Mouse (Mus musculus) mature B cell (primary cell): Measurements from ENCODE around the gene Clic4.
"Not testable (repeated sequence)": the region's sequence is repeated elsewhere in the genome, so short reads cannot be mapped to it uniquely, and the experiment has no call there.

Experiments
- in situ Hi-C: fragments of 300-500 bp; cut with MboI; formaldehyde crosslinking; loops from 2 replicates; pipeline ENCODE4 v1.14.3; 2019

Clic4 gene

DNA sequence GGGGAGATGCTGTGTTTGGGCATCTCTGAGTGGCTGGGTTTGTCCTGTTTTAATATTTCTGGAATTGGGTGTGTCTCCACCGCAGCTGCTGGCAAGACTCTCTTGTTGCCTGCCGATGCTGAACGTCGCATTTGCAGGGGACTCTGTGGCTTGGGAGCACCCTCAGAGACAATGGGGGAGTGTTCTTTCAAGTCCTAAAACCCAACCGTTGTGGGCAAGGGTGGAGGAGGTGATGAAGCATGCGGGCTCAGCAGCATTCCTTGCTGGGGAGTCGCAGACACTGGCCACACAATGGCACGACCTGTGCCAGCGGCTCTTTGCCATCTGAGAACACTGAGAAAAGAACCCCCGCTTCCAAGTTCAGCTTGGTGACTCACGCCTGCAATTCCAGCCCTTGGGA is 81.0 kb downstream of the Clic4 start:
- in situ Hi-C loops: no loop called here

DNA sequence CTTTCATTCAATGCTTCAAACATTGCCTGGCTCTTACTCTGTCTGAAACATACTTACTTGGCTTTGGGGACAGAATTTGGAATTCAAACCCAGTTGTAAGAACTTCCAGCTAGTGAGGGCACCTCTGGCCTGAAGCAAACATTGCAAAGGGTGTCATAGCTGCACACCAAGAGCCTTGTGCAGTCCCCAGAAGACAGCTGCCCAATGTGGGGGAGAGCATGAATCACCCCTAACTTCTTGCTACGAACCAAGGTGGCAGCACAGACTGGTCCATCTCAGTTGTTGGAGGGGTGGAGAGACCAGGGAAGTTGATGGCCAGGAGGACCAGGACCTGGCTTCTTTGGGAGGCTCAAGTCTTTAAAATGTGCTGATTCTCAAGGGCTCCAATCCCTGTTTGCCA is 81.4 kb downstream of the Clic4 start:
- in situ Hi-C loops: no loop called here

DNA sequence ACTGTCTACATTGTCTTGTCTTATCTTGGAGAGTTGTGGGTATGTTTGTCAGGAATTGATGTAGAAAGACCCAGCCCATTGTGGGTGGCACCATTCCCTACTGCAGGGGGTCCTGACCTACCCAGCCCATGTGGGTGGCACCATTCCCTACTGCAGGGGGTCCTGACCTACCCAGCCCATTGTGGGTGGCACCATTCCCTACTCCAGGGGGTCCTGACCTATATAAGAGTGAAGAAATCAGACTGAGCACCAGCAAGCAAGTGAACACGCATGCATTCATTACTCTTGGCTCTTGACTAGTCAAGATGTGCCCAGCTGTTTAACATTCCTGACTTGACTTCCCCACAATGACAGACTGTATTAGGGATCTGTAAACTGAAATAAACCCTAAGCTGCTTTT is 82.2 kb downstream of the Clic4 start:
- in situ Hi-C loops: no loop called here

DNA sequence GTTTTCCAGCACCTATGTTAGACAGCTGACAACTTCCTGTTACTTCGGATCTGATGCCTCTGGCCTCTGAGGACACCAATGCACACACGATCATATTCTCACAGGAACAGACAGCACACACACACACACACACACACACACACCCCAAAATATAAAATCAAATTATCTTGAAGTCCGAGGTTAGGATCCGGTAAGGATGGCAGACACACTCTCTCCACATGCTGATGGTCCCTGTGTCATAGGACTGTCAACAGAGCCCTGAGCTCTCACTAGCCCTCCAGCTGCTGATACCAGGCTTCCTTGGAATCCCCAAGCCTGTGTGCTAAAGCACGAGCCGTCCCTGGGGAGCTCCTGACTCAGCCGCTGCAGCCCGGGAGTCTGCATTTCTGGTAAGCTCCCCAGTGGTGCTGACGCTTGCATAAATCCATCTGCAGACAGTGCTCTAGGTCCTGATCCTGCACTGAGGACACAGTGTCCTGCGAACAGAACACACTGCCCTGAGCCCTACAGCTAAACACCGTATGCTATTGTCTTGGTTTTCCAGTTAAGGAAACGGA is 83.1 kb downstream of the Clic4 start:
- in situ Hi-C loops: no loop called here

DNA sequence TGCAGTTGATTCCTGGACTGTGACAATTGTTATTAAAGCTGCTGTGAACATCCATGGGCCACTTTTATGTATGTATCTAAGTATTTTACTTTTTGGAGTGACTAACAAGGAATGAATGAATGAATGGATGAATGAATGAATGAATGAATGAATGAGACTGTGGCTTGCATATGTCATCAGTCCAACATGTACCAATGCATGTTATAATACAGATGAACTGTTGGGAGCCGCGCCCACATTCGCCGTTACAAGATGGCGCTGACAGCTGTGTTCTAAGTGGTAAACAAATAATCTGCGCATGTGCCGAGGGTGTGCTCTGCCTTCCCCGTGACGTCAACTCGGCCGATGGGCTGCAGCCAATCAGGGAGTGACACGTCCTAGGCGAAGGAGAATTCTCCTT is 88.3 kb downstream of the Clic4 start:
- in situ Hi-C loops: not testable (repeated sequence)

DNA sequence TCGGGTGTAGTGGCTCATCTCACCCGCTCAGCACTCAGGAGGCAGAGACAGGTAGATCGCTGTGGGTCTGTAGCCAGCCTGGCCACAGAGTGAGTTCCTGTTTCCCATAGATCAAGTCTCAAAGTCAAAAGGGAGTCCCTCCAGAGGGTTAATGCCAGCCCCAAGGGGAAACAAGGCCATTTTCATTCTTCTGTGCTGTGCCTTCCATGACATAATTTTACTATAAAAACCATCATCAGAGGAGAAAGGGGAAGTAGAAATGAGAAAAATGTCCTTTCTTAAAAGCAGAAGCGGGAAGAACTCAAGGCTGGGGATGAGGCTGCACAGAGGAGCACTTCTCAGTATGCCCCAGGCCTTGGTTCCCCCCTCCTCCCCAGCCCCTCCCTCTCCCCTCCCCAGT is 90.8 kb downstream of the Clic4 start:
- in situ Hi-C loops: no loop called here

DNA sequence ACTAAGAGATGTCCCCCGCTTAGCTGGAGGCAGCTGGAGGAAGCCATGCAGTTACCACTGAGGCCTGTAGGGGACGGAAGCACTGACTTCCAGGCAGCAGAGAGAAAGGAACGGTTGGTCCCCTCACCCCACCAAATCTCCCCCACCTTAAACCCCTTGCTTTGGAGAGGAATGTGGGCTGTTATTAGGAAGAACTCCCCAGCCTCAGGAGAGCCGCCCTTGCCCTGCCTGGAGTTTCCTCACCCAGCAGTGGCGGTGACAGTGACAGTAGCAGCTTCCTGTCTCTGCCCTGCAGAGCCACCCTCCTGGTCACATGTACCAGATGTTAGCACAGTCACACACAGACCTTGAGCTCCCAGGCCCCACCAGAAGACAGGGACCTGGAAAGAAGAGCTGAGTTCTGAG is 93.5 kb downstream of the Clic4 start:
- in situ Hi-C loops: no loop called here

DNA sequence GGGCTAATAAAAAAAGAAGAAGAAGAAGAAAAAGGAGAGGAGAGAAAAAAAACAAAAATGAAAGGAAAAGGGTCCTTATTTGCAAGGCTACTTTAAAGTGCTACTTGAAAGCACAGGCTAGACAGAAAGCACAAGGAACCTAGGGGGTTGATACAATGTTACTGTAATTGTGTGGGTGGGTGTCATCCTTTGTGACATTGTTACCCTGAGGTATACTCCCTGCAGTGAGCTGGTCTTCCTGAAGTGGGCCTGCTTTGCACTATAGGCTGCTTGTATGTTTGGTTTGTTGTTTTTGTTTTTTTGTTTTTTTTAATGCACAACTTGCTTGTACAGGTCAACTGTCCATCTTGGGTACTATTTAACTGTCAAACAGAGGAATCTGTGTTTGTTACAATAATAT is 95.0 kb downstream of the Clic4 start:
- in situ Hi-C loops: no loop called here

DNA sequence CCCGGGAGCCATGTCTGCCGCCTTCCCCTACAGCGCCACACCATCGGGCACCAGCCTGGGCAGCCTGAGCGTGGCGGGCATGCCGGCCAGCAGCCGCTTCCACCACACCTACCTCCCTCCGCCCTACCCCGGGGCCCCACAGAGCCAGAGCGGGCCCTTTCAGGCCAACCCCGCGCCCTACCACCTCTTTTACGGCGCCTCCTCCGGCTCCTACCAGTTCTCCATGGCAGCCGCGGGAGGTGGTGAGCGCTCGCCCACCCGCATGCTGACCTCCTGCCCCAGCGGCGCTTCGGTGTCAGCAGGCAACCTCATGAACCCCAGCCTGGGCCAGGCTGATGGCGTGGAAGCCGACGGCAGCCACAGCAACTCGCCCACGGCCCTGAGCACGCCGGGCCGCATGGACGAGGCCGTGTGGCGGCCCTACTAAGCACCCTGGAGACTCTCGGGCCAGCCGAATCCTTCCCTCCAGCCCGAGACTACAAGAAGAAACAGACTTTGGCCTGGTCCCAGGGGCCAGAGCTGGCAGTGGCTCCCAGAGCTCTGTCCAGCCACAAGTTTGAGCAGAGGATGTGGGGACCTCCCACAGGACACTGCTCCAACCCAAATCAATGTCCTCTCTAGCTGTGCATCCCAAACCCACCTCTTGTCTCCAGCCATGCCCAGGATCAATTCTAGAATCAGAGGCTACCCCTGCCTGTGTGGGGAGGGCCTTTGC is 97.1 kb downstream of the Clic4 start:
- in situ Hi-C loops: no loop called here

DNA sequence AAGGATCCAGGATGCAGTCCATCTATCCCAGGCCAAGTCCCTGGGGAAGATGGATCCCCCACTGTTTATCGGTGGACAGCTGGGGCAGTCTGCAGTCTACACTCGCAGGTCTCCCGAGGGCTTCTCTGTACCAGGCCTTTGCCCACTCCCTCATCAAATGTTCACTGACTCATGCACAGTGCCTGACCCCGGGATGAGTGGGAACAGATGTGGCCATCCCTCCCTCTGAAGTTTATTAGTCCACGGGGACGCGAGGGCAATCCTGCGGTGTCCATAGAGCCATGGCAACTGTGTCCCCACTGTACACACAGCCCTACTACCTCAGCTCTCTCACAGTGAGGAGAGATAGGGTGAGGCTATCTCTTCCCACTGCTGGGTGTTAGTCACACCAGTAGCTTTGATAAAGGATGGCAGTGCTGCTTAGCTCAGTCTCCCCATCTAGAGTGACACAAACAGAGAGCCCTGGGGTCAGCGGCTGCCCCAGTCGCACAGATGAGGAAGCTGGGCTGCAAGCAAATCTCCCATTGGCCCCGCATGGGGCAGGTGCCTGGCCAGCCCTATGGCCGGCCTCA is 101.2 kb downstream of the Clic4 start:
- in situ Hi-C loops: no loop called here

DNA sequence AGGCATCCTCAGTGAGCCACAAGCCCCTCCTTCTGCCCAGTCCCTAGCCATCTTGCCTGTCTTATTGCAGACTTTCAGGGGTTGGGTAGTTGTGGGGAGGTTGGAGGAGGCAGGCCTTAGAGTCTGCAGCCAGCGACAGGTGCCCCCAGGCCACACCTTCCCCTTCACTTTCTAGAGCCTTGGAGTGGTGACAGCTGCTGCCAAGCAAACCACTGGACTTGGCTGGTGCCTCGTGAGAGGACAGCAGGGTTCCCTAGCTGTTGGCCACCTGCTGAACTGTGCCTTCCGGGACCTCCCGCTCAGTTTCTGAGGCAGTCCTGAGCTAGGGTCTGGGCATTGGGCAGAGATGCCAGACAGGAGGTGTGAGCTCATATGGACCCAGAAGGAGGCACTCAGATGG is 103.1 kb downstream of the Clic4 start:
- in situ Hi-C loops: no loop called here

DNA sequence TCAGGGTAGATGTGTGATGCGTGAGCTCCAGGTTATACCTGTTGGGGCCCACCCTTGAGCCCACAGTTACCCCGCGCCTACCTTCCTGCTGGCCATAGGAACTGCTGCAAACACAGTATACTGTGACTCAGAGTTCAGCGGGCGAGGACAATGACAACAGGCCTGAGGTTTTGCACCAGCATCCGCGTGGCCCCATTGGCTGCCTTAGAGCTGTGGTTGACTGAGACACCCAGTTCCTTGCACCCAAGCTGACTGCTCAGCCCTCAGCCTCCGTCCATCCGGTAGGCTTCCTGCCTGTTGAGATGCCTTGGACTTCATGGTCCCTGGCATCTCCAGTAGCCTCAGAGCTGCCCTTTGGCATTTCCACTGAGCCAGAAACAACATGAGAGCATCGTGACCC is 103.5 kb downstream of the Clic4 start:
- in situ Hi-C loops: no loop called here

DNA sequence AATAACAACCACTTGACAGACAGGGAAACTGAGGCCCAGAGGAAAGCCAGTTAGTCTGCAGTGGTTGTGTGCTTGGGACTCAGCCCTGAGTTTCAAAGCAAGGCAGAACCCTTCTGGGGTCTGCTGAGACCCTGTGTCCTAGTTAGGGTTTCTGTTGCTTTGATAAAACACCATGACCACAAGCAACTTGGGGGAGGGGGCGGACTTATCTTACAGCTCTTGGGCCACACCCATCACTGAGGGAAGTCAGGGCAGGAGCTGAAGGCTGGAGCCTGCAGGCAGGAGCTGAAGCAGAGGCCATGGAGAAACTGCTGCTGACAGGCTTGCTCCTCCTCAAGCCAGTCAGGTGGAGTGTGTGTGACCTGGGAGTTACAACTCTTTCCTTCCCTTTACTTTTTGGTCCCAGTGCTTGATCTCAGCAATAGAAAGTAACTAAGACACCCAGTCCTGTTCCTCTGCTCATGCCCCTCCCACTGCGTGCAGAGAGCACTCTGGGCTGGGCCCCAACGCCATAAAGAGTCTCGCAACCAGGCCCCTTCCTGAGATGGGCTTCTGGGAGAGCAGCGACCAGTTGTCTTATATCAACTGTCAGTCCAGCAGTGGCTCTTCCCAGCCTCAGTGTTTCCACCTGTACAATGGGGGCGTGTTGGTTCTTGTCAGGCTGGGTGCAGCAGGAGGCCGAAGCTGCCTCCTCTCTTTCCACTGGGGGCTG is 104.6 kb downstream of the Clic4 start:
- in situ Hi-C loops: no loop called here

DNA sequence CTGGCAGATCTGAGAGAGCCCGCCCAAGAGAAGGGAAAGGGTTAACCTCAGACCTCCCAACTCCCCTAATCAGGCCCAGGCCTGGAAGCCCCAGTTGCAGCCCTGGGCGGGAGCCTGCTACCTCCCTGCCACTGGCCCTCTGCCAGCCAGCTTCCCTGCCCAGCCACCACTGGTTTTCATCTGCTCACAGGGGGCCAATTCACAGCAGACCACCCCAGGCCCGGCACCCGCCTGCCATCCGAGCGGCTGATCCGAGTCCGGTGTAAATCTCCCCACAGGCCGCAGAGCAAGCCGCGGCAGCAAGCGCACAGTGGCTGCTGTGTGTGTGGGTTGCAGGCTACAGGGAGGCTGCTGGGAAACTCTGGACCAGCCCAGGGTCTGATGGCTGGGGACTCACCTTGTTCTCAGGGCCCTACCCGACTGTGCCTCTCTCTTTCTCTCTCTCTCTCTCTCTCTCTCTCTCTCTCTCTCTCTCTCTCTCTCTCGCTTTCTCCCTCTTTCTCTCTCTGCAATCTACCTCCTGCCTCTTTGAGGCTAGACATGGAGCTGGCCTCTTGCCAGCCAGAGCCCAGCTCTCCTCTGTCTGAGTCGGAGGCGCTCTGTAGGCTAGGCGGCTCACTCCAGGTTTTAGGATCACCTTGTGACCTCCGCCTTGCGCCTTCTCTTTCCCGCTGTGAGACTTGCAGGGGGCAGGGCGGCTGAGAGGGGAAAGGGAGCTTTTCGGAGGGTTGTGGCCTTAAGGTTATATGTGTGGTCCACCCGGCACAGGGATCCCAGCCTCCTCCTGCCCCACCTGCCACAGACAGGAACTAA is 106.0 kb downstream of the Clic4 start:
- in situ Hi-C loops: no loop called here

DNA sequence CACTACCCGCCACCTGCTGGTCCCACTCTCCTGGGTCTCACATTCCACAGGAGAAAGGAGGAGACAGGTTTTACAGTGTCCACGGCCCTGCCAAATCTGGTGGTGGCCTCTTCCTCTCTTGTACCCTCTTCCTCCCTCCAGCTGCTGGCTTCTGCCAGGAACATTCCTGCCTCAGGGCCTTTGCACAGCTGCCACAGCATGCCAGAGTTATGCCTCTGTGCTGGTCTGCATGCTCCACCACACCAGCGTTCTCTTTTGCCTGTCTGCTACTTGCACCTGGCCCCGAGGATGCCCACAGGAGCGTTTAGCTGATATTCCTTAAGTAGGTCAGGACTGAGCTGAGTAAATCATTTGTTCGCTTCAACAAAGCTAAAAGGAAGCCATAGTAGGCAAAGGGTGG is 106.9 kb downstream of the Clic4 start:
- in situ Hi-C loops: no loop called here
